Mouse (Mus musculus): ENCODE measurements around the gene Adprhl1.

DNA sequence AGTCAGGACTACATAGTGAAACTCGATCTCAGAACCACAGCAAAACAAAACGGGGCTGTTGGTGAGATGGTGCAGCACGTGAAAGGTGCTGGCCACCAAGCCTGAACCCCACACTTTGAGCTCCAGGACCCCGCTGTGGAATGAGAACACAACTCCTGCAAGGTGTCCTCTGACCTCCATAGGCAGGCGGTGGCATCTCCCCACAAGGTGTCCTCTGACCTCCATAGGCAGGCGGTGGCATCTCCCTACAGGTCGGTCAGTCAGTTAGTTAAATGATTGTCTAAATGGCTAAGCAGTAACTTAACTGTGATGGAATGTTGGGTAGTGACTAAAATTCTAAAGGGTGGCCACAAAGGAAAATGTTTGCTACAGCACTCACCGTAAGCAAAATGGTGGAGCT, 45.6 kb upstream of the Adprhl1 start:
- TF ChIP-seq CTCF (IDR thresholded peaks at IDR 0.05; ENCODE audit: low read depth) (no peak), EP300 (IDR thresholded peaks at IDR 0.05; ENCODE audit: low read depth) (no peak)

All from liver, embryonic 14.5 days (tissue).